Mouse (Mus musculus) kidney, embryonic 16.5 days (tissue): ENCODE results near the gene Stip1. TPM values are rescaled to one million over a fixed set of nuclear protein-coding genes. Genes with fewer than 3 reads are reported as not detected.

Experiments used
- ATAC-seq: fragments of 200-750 bp; cut with Nextera tagmentation; 2 replicates; pipeline ENCODE4 v1.8.0; 2017; ENCODE audit warnings: moderate TSS enrichment; ENCODE audit not compliant: low FRiP score, low TSS enrichment
- H3K27ac ChIP-seq: fragments of 300-500 bp; sonication (generic); 2 replicates; pipeline ENCODE4 v1.5.1; 2014; ENCODE audit warnings: low read length
- H3K27me3 ChIP-seq: fragments of 300-500 bp; sonication (generic); 2 replicates; pipeline ENCODE4 v1.6.1; 2014; ENCODE audit warnings: low read length, control low read depth, mixed read lengths; ENCODE audit not compliant: insufficient read depth
- H3K36me3 ChIP-seq: fragments of 300-500 bp; sonication (generic); 2 replicates; pipeline ENCODE4 v1.6.1; 2014; ENCODE audit warnings: low read length, control low read depth, mixed read lengths; ENCODE audit not compliant: insufficient read depth
- H3K4me1 ChIP-seq: fragments of 300-500 bp; sonication (generic); 2 replicates; pipeline ENCODE4 v1.6.1; 2014; ENCODE audit warnings: low read length, control low read depth, mixed read lengths; ENCODE audit not compliant: insufficient read depth
- H3K4me2 ChIP-seq: fragments of 300-500 bp; sonication (generic); replicated peaks from 2 replicates; pipeline ENCODE4 v1.6.1; 2014; ENCODE audit warnings: low read depth, low read length
- H3K4me3 ChIP-seq: fragments of 300-500 bp; sonication (generic); 2 replicates; pipeline ENCODE4 v1.5.1; 2014; ENCODE audit warnings: mild to moderate bottlenecking, low read length
- H3K9ac ChIP-seq: fragments of 300-500 bp; sonication (generic); replicated peaks from 2 replicates; pipeline ENCODE4 v1.6.1; 2014; ENCODE audit warnings: low read length
- H3K9me3 ChIP-seq: fragments of 300-500 bp; sonication (generic); 2 replicates; pipeline ENCODE4 v1.6.1; 2016; ENCODE audit warnings: low read length, control low read depth
- WGBS: fragments of 180-500 bp; shearing (Covaris S2); extraction: QIAGEN DNeasy Blood & Tissue Kit; methylation state at CpG from one replicate; pipeline ENCODE4 v1.1.7; 2014; 5-methylcytosine and 5-hydroxymethylcytosine counted together
- polyA plus RNA-seq: library from polyadenylated mRNA; unstranded; fragments of >200 nt; fragmentation: Nextera tagmentation; extraction: Ambion mirVana; gene quantifications from 2 replicates; pipeline ENCODE4 v1.2.1, GENCODE M21; 2015

The Stip1 gene
- polyA plus RNA-seq, 1 experiment from 2014 or later, result 305 TPM

GRCm38 (mm10) chr19:6987904-6988285 lies 51.9 kb downstream of the Stip1 start:
- H3K9me3 ChIP-seq, result no peaks in the 10 kb centered on the region
- 4% methylated on average over 8 of the region's 8 CpGs for WGBS
- peaks cover 28% of the 10 kb centered on the region for H3K4me1 ChIP-seq
- no peaks in the 10 kb centered on the region for H3K27me3 ChIP-seq
- H3K4me2 ChIP-seq, result peak overlapping the region; percentile 77
- H3K4me3 ChIP-seq, result peak overlapping the region; percentile 81
- H3K27ac ChIP-seq, result peak overlapping the region; percentile 79
- H3K36me3 ChIP-seq, result peaks cover 18% of the 10 kb centered on the region
- H3K9ac ChIP-seq, result peak overlapping the region; percentile 93
- no peak for ATAC-seq

GRCm38 (mm10) chr19:6987061-6987903 lies 52.5 kb downstream of the Stip1 start, which contains the start of gene Vegfb:
Gene Vegfb (minus strand): TSS chr19:6987651.
- peak within 1 kb of the TSS; percentile 81 for H3K4me3 ChIP-seq
- peaks cover 22% of the 10 kb centered on the region for H3K36me3 ChIP-seq
- peak within 1 kb of the TSS; percentile 77 for H3K4me2 ChIP-seq
- H3K4me1 ChIP-seq, result peaks cover 27% of the 10 kb centered on the region
- H3K27ac ChIP-seq, result peak within 1 kb of the TSS; percentile 79
- H3K9ac ChIP-seq, result peak within 1 kb of the TSS; percentile 93
- no peaks in the 10 kb centered on the region for H3K27me3 ChIP-seq
- peak; percentile 44 for ATAC-seq
- H3K9me3 ChIP-seq, result no peaks in the 10 kb centered on the region
- under 1% methylated on average over 60 of the region's 85 CpGs for WGBS

- H3K9me3 ChIP-seq, result no peaks in the 10 kb centered on the region
- no peak overlapping the region for H3K27ac ChIP-seq
- peak overlapping the region; percentile 93 for H3K9ac ChIP-seq
- H3K27me3 ChIP-seq, result no peaks in the 10 kb centered on the region
- peak overlapping the region; percentile 77 for H3K4me2 ChIP-seq
- peaks cover 26% of the 10 kb centered on the region for H3K36me3 ChIP-seq
- WGBS, result 84% methylated on average over 10 of the region's 10 CpGs
- H3K4me3 ChIP-seq, result peak overlapping the region; percentile 81
- no peak for ATAC-seq
- peaks cover 25% of the 10 kb centered on the region for H3K4me1 ChIP-seq
Measured at GRCm38 (mm10) chr19:6985951-6986708, 53.6 kb downstream of the Stip1 start.

DNA sequence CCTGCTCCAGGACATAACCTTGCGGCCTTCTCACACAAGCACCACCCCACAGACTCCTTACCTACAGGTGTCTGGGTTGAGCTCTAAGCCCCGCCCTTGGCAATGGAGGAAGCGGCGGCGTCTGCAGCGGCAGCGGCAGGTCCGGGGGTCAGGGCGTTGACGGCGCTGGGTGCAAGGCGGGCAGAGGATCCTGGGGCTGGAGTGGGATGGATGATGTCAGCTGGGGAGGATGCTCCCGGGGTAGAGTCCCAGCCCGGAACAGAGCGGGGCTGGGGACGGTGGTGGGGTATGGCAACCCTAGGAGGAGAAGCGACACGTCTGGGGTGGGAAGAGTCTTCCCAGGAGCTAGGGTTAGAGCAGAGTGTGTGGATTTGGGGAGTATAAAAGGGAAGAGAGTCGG lies 54.5 kb downstream of the Stip1 start:
- H3K27me3 ChIP-seq, result no peaks in the 10 kb centered on the region
- H3K9ac ChIP-seq, result no peak overlapping the region
- H3K36me3 ChIP-seq, result peaks cover 26% of the 10 kb centered on the region
- H3K4me1 ChIP-seq, result peaks cover 29% of the 10 kb centered on the region
- H3K4me2 ChIP-seq, result no peak overlapping the region
- H3K27ac ChIP-seq, result no peak overlapping the region
- 83% methylated on average over 19 of the region's 19 CpGs for WGBS
- H3K9me3 ChIP-seq, result no peaks in the 10 kb centered on the region
- H3K4me3 ChIP-seq, result no peak overlapping the region
- ATAC-seq, result no peak

DNA sequence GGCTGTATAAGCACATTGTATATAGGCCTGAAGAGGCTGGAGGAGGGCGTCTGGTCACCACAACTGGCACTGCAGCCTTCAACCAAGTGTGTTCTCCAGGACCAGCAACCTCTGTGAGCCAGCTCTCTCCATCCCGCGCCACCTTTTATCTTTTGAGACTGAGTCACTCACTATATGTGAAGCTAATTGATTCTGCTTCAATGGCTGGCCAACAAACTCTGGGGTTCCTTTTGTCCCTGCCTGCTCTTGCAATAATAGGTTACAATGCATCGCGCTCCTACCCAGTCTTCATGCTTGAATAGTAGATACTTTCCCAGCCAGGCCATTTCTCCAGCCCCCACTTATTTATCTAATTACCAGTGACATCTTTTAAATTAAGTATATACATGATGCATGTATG lies 56.1 kb downstream of the Stip1 start:
- ATAC-seq, result no peak
- H3K4me1 ChIP-seq, result peaks cover 35% of the 10 kb centered on the region
- no peak overlapping the region for H3K27ac ChIP-seq
- H3K27me3 ChIP-seq, result no peaks in the 10 kb centered on the region
- H3K36me3 ChIP-seq, result peaks cover 22% of the 10 kb centered on the region
- H3K4me3 ChIP-seq, result no peak overlapping the region
- no peak overlapping the region for H3K9ac ChIP-seq
- no peaks in the 10 kb centered on the region for H3K9me3 ChIP-seq
- H3K4me2 ChIP-seq, result no peak overlapping the region
- 90% methylated on average over 5 of the region's 5 CpGs for WGBS

DNA sequence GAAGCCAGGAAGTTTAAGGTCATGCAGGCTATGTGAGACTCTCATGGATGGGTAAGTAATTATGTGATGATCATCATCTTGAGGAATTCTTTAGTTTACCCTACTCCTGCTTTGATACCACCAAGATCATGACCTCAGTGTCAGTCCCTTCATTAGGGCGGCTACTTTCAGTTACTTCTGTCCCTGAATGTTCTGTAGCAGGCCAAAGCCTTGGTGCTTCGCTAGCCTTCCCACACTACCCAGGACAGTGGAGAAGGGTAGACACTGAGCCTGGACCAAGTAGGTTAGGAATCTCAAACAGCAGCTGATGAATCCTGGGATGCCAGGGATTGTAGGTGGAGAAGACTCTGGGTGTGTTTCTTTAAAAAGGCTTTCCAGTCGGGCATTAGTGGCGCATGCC lies 58.3 kb downstream of the Stip1 start:
- Histone ChIP-seq H3K4me2 (peak overlapping the region; percentile 84; the same call in 1 of the 2 replicates), H3K9ac (0 out of 2 replicates have a peak overlapping the region, but pooled peaks have one; percentile 13), H3K9me3 (no peaks in the 10 kb centered on the region), H3K36me3 (peaks cover 34% of the 10 kb centered on the region), H3K4me1 (peaks cover 43% of the 10 kb centered on the region), H3K4me3 (peak overlapping the region; percentile 72), H3K27ac (peak overlapping the region; percentile 95; the same call in 1 of the 2 replicates), H3K27me3 (no peaks in the 10 kb centered on the region)
- 97% methylated on average over 4 of the region's 4 CpGs for WGBS
- no peak for ATAC-seq

DNA sequence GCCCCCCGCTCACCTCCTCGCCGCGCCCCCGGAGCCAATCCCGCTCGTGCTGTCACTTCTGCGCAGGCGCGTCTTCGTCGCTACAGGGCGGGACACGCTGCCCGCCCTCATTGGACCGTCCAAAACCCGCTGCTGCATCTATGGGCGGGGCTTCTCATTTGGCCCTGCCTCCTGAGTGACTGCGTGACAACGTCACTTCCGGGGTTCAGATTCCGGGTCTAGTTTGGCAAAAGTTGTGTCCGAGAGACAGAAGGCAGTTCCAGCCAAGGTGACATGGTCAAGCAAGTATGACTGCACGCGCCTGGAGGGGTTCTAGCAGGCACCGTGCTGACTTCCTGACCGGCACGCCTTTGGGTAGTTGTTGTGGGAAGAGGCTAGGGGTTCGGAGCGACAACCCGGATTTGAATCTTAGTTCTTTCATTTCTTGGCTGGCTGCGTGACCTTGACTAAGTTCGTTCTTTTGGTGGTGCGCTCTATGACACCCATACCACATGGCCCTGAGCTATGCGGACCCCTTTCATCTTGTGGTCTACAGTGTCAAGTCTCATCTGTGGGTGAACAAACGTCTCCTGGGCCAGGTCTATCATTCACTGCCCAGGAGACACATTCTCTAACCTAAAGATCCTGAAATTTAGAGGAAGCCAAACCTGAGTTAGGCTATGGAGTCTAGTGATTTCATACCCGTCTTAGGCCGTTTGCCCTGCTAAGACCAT lies 59.2 kb downstream of the Stip1 start, which contains the start of gene Fkbp2:
TSS of gene Fkbp2 (minus strand) at position 121 of the 713 bp plus-strand sequence.
- WGBS, result 2% methylated on average over 38 of the region's 38 CpGs
- no peaks in the 10 kb centered on the region for H3K27me3 ChIP-seq
- peak; percentile 90 for ATAC-seq

GRCm38 (mm10) chr19:6979486-6980380 lies 60.0 kb downstream of the Stip1 start:
- Histone ChIP-seq H3K9ac (peak overlapping the region; percentile 88), H3K9me3 (no peaks in the 10 kb centered on the region), H3K4me2 (peak overlapping the region; percentile 84), H3K27me3 (no peaks in the 10 kb centered on the region), H3K4me3 (peak overlapping the region; percentile 72), H3K4me1 (peaks cover 41% of the 10 kb centered on the region), H3K36me3 (peaks cover 26% of the 10 kb centered on the region), H3K27ac (peak overlapping the region; percentile 95)
- peak; percentile 93 for ATAC-seq
- WGBS, result under 1% methylated on average over 57 of the region's 59 CpGs

More for the DNA sequence above, 59.2 kb downstream of the Stip1 start, which contains the start of gene Fkbp2:
- Histone ChIP-seq H3K36me3 (peaks cover 34% of the 10 kb centered on the region), H3K9me3 (no peaks in the 10 kb centered on the region), H3K9ac (peak within 1 kb of the TSS; percentile 88), H3K4me1 (peaks cover 41% of the 10 kb centered on the region), H3K4me2 (peak within 1 kb of the TSS; percentile 84), H3K4me3 (peak within 1 kb of the TSS; percentile 72), H3K27ac (peak within 1 kb of the TSS; percentile 95)
